Mouse (Mus musculus): ENCODE measurements around the gene 1700020D05Rik. TPM values are rescaled to one million over a fixed set of nuclear protein-coding genes. Genes with fewer than 3 reads are reported as not detected.

The 1700020D05Rik gene
- total RNA-seq, 2 experiments from 2014 or later: 6.2 to 9.1 TPM

GRCm38 (mm10) chr19:5477668-5478300 is 25.8 kb downstream of the 1700020D05Rik start:
- Histone ChIP-seq H3K27ac (no peak overlapping the region), H3K4me3 (no peak overlapping the region)
- no peak for DNase-seq (ENCODE audit: low spot score in 2 of 2)
- TF ChIP-seq CTCF (conservative IDR thresholded peaks at IDR 0.05): no peak

- peak in 1 of 2 experiments; percentile 42 for DNase-seq (ENCODE audit: low spot score in 2 of 2)
- no peak overlapping the region for H3K27ac ChIP-seq
- TF ChIP-seq CTCF (conservative IDR thresholded peaks at IDR 0.05): no peak
- no peak overlapping the region for H3K4me3 ChIP-seq
These were observed 26.5 kb downstream of the 1700020D05Rik start for GRCm38 (mm10) chr19:5477004-5477667.

- Histone ChIP-seq H3K27ac (peak overlapping the region; percentile 82), H3K4me3 (peak overlapping the region; percentile 55)
- DNase-seq (ENCODE audit: low spot score in 2 of 2): no peak
- TF ChIP-seq CTCF (conservative IDR thresholded peaks at IDR 0.05): no peak
These were observed 28.4 kb downstream of the 1700020D05Rik start for GRCm38 (mm10) chr19:5475069-5475714.

- no peak for TF ChIP-seq CTCF (conservative IDR thresholded peaks at IDR 0.05)
- peak overlapping the region; percentile 82 for H3K27ac ChIP-seq
- H3K4me3 ChIP-seq: peak overlapping the region; percentile 55
- DNase-seq (ENCODE audit: low spot score in 2 of 2): no peak
These were observed 29.1 kb downstream of the 1700020D05Rik start for GRCm38 (mm10) chr19:5474281-5475068.

- Histone ChIP-seq H3K4me3 (peak within 1 kb of the TSS; percentile 55), H3K27ac (peak within 1 kb of the TSS; percentile 82)
- TF ChIP-seq CTCF (conservative IDR thresholded peaks at IDR 0.05): no peak
- peak; percentile 55 to 60 for DNase-seq (ENCODE audit: low spot score in 2 of 2)
These were observed 29.9 kb downstream of the 1700020D05Rik start, which contains the start of gene Efemp2 for GRCm38 (mm10) chr19:5473720-5474119. Gene Efemp2 (plus strand): TSS chr19:5473954.

- Histone ChIP-seq H3K4me3 (no peak overlapping the region), H3K27ac (no peak overlapping the region)
- peak; percentile 67 for TF ChIP-seq CTCF (conservative IDR thresholded peaks at IDR 0.05)
- no peak for DNase-seq (ENCODE audit: low spot score in 2 of 2)
These were observed 30.7 kb downstream of the 1700020D05Rik start for GRCm38 (mm10) chr19:5472857-5473256.

- TF ChIP-seq CTCF (conservative IDR thresholded peaks at IDR 0.05): no peak
These were observed 31.7 kb downstream of the 1700020D05Rik start for GRCm38 (mm10) chr19:5471846-5472245.

GRCm38 (mm10) chr19:5468374-5468773 is 35.2 kb downstream of the 1700020D05Rik start, which contains the start of gene Ctsw:
Gene Ctsw (minus strand): TSS chr19:5468507.
- TF ChIP-seq CTCF (conservative IDR thresholded peaks at IDR 0.05): no peak
- no peak within 1 kb of the TSS for H3K27ac ChIP-seq
- no peak within 1 kb of the TSS for H3K4me3 ChIP-seq
- no peak for DNase-seq (ENCODE audit: low spot score in 2 of 2)

More at GRCm38 (mm10) chr19:5471846-5472245, 31.7 kb downstream of the 1700020D05Rik start:
- no peak for DNase-seq (ENCODE audit: low spot score in 2 of 2)
- no peak overlapping the region for H3K4me3 ChIP-seq
- H3K27ac ChIP-seq: no peak overlapping the region

GRCm38 (mm10) chr19:5466916-5467500 is 36.6 kb downstream of the 1700020D05Rik start:
- H3K4me3 ChIP-seq: no peak overlapping the region
- no peak overlapping the region for H3K27ac ChIP-seq
- no peak for TF ChIP-seq CTCF (conservative IDR thresholded peaks at IDR 0.05)

GRCm38 (mm10) chr19:5465037-5465436 is 38.5 kb downstream of the 1700020D05Rik start:
- no peak for DNase-seq (ENCODE audit: low spot score in 2 of 2)
- Histone ChIP-seq H3K27ac (peak overlapping the region; percentile 72), H3K4me3 (no peak overlapping the region)
- no peak for TF ChIP-seq CTCF (conservative IDR thresholded peaks at IDR 0.05)

More at GRCm38 (mm10) chr19:5466916-5467500, 36.6 kb downstream of the 1700020D05Rik start:
- DNase-seq (ENCODE audit: low spot score in 2 of 2): no peak

- TF ChIP-seq CTCF (conservative IDR thresholded peaks at IDR 0.05): peak; percentile 96
- H3K4me3 ChIP-seq: peak overlapping the region; percentile 30
- DNase-seq (ENCODE audit: low spot score in 2 of 2): peak in 1 of 2 experiments; percentile 68
- H3K27ac ChIP-seq: peak overlapping the region; percentile 72
These were observed 39.6 kb downstream of the 1700020D05Rik start for GRCm38 (mm10) chr19:5463791-5464562.

Measured in layer of hippocampus, adult 2 months (tissue).